Mouse (Mus musculus): Measurements from ENCODE around the gene Tbc1d9.

GRCm38 (mm10) chr8:83178228-83178742 lies 13.1 kb downstream of the Tbc1d9 start:
- no peak for TF ChIP-seq FLI1 (IDR thresholded peaks at IDR 0.05; ENCODE audit: low read length)
- no peak for TF ChIP-seq GATA1 (IDR thresholded peaks at IDR 0.05; ENCODE audit: borderline replicate concordance, low read length)

All from megakaryocyte, embryonic 14.5 days (primary cell).